Mouse (Mus musculus) brain, adult 2 months (tissue): ENCODE measurements around the gene Fkrp.

ENCODE experiments used
- DNase-seq: peaks from one replicate; pipeline ENCODE4 v3.0.0; 2011; ENCODE audit warnings: low read depth, low spot score

Fkrp gene

DNA sequence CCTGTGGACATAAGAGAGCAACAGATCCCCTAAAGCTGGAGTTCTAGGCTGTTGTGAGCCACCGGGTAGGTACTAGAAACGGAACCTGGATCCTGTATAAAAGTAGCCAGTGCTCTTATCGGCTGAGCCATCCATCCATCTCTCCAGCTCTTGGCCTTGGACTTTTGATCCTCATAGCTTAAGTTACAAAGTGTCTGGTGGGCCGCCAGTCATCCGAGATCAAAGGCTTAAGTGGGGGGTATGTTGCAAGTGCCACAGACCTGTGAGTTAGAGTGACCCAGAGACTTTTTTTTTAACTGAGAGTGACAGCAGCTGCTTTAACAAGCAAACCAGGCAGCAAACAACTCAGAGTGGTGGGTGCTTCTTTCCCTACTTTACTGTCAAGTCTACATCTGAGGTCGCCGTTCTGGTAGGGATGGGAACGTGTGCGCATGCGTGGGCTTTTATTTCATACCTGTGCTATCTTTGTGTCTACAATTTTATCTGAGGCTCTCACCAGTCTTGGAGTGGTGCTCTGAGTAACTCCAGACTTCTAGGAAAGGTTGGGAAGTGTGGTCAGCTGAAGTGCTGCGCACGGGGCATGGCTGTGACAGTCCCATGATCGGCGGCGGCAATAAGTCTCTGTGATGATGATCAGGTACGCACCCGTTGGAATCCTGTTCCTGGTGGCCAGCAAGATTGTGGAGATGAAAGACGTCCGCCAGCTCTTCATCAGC, 23.4 kb downstream of the Fkrp start:
- DNase-seq: no peak

DNA sequence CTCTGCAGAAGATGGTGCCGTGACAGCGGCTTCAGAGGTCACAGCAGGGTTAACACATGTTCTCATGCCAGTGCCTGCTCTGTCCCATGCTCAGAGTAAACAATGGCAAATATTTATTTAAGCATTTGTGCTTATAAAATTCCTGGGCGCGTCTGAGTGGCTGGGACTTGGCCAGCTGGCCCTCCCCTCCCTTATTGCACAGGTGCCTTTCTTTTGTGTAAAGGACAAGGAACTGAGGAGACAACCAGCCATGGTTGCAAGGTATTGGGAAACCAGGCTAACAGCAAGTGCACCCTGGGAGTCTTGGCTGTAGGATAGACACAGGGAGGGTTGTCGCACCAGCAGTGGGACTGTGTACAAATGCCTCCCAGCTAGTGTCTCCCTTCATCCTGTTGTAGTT, 24.2 kb downstream of the Fkrp start:
- no peak for DNase-seq

DNA sequence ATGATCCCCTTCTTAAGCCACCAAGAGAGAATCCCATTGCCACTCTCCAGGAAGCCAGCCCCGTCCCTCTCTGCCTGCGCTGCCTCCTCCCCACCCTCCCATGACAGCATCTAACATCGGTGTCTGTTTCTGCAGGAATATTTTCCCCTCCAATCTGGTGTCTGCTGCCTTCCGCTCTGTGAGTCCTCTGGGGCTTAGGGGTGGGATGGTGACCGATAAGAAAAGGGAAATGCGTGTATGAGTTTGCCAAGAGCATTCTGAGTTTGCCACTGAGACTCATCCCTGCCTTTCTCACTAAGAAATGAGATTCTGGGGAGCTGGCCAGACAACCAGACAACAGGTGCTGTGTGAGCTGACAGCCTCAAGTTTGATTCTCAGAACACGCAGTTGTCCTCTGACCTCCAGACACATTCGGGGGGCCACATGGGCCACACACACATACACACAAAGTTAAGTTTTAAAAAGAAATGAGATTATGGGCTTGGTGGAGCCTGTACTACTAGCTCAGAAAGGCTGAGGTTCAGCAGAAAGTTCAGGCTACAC, 30.9 kb downstream of the Fkrp start:
- DNase-seq: no peak

DNA sequence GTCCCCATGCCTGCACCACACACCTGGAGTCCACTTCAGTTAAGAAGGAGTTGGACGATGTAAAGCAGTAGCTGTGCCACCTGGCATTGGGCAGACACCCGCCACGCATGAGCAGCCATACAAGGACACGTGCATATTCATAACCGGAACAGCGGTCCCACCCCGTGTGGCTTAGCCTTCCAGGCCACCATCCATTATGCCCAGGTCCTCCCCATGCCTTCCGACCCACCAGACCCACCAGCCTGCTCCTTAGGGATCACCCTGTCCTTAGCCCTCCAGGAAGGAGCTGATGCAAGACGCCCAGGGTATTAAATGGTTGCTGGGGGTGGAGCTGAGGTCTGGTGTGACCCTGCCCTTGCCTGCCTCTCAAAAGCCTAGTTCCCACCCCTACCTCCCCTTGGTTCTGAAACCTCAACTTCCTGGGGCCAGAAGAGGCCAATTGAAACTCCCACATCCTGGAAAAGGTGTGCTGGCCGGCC, 32.0 kb downstream of the Fkrp start:
- DNase-seq: no peak

DNA sequence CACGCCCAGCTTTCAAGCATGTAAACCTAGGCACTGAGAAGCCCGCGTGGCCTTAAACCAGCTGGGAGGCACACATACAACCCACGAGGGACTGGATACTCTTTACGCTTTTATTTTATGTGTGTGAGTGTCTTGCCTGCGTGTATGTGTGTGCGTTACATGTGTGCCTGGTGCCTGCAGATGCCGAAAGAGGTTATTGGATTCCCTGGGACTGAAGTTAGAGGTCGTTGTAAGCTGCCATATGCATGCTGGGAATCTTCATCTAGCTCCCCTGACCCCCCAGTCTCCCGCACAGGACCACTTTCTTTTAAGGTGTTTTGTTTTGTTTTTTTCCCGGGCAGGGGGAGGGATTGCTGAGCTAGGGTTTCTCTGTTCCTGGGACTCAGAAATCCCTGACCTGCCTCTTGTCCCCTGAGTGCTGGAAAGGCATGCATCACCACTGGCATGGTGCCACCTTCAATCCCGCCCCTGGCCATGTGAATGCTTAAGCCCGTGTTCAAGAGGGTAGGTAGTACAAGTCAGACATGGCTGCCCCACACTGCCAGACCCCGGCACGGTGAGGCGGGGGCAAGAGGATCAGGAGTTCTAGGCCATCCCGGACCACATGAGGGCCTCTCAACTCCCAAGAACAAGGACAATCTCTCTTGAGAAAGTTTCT, 32.6 kb downstream of the Fkrp start:
- DNase-seq: no peak

DNA sequence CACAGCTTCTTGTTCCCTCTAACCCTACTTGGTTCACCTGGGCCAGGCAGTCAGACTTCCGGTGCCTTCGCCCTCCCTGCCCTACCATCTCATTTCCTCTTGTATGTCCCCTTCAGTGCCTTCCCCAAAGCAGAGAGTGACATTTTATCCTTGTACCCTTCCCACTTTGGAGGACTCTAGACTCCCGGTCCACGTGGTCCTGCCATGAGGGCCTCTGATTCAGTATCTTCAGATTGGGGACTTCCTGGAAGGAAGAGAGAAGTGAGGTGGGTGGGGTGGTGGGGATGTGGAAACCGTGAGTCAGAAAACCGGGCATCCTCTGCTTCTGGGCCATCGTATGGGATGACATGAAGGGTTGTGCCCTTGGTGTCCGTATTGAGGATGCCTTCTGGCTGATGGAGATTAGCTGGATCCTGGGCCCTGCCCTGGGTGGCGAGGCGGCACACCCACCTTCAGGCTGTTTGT, 33.3 kb downstream of the Fkrp start:
- DNase-seq: no peak

DNA sequence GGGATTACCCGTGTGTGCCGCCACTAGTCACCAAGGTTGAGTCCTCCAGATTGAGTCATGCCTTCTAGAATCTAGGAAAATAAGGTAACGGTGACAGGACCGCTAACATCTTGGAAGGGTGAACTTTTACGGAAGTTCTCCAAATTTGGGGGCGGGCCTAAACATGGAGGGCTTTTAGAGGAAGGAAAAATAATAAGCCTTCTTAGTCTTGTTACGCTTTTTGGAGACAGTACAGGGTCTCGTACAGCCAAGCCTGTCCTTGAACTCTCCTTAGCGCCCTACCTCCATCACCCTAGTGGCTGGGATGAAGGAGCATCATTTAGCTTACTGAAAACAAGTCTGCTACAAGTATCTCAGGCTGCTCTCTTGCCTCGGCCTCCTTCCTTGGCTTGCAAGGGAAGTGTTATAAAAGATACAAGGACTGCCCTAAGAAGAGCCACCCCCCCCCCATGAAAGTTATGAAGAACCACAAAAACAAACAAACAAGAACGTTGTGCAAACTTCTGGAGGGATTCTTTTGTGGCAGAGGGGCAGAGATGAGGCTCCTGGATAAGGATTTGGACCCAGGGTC, 33.9 kb downstream of the Fkrp start:
- DNase-seq: no peak

DNA sequence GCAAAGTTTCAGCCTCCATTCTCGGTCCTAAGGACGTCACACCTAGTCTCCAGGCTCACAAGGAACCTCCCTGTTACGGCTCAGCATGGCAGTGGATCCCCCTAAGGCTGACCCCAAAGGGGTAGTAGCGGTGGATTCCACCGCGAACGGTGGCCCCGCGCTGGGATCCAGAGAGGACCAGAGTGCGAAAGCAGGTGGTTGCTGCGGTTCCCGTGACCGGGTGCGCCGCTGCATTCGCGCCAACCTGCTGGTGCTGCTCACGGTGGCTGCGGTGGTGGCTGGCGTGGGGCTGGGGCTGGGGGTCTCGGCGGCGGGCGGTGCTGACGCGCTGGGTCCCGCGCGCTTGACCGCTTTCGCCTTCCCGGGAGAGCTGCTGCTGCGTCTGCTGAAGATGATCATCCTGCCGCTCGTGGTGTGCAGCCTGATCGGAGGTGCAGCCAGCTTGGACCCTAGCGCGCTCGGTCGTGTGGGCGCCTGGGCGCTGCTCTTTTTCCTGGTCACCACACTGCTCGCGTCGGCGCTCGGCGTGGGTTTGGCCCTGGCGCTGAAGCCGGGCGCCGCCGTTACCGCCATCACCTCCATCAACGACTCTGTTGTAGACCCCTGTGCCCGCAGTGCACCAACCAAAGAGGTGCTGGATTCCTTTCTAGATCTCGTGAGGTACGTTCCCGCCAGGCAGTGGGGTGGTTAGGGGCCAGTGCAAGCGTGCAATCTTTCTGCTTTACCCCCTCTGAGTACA, 34.5 kb downstream of the Fkrp start:
- DNase-seq: no peak

DNA sequence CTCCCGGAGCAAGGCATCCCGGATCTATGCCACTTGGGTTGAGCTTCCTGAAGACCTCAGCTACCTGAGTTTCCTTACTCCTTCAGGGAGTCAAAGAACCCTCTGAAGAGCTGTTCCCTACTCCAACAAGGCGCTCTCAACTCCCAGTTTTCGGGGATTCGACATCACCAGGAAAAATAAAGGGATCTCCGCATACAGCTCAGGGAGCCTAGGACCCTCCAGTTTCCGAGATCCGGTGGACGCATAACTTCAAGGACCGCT, 35.0 kb downstream of the Fkrp start:
- no peak for DNase-seq

DNA sequence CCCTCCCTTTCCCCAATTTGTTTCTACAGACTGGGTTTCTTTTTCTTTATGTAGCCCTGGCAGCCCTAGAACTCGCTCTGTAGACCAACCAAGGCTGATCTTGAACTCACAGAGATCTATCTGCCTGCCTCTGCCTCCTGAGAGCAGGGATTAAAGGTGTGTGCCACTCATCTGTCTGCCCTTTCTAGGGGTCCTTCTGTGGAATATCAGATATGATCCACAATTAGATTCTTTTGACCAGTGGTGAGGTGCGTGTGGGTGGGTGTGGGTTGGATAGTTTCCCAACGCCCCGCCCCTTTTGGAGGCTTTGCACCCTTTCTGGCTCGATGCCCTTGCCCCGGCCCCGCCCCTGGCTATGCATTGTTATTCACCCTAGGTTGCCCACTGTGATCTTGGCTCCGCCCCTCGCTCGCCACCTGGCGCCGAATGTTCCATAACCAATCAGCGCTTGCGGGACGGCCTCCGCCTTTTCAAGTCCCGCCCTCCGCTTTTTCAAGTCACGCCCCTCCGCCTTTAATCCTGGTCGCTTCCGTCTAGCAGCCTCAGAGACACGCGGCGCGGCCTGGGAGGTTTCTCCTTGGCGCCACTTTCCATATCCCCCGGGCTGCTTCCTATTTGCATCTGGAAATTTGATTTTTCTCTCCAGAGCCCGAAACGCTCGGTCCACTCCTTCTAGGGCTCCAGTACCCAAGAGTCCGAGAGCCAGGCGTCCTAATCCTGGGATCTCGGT, 35.5 kb downstream of the Fkrp start, which contains the start of gene Slc1a5:
Slc1a5 (plus strand) TSS at position 516 of the 730 bp plus-strand sequence.
- peak; percentile 82 for DNase-seq

DNA sequence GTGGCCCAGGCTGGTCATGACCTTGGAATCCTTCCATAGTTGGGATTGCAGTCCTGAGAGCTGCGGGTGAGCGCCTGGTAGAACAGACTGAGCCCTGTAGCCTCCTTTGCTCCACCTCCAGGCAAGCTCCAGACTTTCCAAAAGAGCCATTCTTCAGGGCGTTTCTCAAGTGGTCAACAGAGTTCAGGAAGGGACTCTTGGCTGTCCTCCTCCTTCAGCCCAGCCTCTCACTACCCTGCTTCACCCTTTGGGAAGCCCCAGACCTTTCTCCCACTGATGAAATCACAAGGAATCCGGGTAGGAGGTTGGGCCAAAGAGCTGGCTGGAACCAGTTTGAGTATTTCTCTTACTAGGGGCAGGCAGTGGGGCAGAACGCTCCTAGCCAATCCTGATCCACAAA, 36.5 kb downstream of the Fkrp start:
- no peak for DNase-seq

DNA sequence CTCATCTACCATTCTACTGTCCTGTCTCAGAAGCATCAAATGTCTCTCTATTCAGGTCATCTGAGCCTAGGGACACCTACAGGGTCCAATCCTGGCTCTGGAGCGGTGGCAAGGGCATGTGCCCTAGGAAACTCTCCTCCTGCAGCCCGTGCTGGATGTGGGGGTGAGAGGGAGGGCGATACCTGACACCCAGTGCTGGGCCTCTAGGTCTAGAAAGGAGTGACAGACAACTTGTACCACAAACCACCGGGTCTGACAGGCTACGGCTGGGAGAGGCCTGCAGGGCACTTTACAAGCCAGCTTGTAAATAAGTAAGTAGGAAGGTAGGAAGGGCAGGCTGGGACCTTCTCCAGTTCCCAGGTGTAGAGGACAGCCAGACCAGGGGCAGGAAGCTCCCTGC, 40.6 kb downstream of the Fkrp start:
- no peak for DNase-seq

DNA sequence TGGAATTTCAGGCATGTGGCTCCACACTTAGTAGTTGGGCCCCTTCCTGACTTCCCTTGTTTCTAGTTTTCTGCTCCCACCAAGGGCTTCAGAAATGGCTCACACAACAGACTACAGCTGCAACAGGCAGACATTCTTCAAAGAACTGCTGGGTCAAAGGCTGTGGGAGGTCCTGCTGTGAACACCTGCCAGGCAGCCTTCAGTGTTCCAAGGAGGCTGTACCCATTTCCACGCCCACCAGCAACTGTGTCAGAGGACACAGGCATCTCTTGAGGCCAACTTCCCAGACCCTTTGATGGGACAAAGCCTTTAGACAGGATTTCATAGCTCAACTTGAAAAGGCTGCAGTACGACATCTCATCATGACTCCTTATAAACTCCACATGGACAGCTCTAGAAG, 50.1 kb downstream of the Fkrp start:
- DNase-seq: no peak

DNA sequence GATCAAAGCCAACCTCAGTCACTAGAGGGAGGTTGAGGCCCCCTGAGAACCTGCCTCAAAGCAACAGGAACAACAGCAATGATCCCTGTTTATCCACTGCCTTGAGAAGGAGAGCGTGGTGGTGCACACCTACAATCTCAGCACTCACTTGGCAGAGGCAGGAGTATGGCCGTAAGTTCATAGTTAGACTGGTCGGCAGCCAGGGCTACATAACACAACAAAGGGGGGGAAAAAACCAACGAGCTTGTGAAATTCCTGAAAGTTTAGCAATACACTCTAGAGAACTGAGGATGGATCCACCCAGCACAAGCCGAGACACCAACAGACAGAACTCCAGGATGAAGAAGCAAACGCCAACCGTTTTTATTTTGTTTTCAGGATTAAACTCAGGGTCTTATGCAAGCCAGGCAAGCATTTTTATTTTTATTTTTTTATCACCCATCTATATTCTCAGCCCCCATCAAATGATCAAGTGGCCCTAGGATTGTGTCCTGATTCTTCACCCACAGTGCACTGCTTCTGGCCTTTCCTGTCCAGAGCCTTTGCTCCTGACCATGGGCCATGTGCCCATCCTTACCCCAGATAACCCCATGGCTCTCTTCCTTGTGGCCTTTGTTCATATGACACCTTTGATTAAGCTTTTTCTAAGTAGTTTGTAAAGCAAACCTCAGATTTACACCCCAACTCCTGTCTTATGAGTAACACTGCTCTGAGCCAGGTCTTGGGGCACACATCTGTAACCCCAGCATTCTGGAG, 52.9 kb downstream of the Fkrp start:
- no peak for DNase-seq

DNA sequence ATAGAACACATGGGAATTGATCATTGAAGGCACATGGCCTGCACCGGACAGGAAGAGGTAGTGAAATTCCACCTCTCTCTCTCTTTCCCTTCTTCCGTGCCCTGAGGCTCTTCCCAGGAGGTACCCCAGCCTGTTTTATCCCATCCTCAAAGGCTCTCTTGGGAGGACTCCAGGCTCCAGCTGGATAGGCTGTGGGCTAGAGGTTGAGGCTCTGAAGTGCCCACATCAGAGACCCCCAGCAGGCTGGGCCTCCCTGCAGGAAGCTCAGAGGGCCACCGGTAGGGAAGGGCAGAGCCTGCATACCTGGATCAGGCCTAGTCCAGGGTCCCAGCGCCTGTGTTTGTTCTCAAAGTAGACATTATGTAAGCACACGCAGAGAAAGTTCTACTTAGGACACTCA, 54.9 kb downstream of the Fkrp start:
- DNase-seq: no peak

DNA sequence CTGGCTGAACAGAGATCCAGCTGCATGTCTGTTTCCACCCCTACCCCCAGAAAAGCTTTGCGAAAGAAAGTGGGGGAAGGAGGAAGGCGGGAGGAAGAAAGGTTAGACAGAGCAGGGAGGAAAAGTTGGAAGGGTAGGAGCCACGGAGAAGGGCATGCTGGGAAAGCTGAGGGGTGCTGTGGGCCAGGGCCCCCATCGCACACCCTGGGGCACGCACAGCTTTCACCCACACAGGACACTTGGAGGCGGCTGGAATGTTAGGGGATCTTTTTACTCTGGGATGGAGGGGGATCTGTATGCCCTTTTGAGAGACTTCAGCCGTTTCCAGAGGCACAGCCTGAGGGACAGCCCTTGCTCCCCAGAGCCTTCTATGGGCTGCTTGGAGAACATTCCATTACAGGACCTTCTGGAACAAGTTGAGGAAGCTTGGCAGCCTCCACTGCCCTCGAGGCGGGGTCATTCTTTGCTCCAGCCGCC, 55.5 kb downstream of the Fkrp start:
- no peak for DNase-seq

DNA sequence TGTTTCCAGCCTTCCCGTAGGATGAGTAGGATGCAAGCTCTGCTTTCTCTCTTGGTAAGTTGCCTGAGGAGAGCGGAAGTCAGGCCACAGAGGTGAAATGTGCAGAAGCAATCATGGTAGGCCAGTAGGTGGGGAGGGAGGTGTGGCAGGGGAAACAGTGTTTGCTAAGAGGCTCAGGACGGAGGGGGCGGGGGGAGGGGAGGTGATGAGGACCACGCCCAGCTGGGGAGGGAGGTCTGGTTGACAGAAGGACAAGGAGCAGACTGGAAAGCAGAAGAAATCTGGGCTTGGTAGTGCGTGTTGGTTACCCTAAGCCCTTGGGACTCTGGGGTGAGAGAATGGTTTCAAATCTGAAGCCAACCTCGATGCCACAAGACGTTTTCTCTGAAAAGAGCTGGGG, 56.2 kb downstream of the Fkrp start:
- DNase-seq: no peak
